Mouse (Mus musculus) heart, adult 2 months (tissue): ENCODE data around the gene Pdcd5.

Experiments
- CTCF ChIP-seq: fragments of 200-600 bp; IDR thresholded peaks from 2 replicates; pipeline ENCODE4 v1.8.1; 2022; ENCODE audit warnings: antibody characterized with exemption, mild to moderate bottlenecking, moderate library complexity
- EP300 ChIP-seq: fragments of 200-500 bp; IDR thresholded peaks from 2 replicates; pipeline ENCODE4 v1.6.1; 2011; ENCODE audit warnings: low read depth, low read length, control low read depth; ENCODE audit not compliant: insufficient read depth
- POLR2A ChIP-seq: fragments of 200-500 bp; IDR thresholded peaks from 2 replicates; pipeline ENCODE4 v1.6.1; 2011; ENCODE audit warnings: mild to moderate bottlenecking, low read depth, low read length, control low read depth; ENCODE audit not compliant: insufficient read depth

GRCm38 (mm10) chr7:35622626-35623025 lies 24.7 kb downstream of the Pdcd5 start:
- no peak for TF ChIP-seq CTCF
- no peak for TF ChIP-seq POLR2A
- TF ChIP-seq EP300: no peak
